Mouse (Mus musculus) mouse embryonic stem cell (cell line): ENCODE measurements around the gene Lipc.

Experiments
- in situ Hi-C, 2 experiments: fragments of 300-500 bp; cut with MboI; formaldehyde crosslinking; loops; 1 replicate in 1 of 2; 3 replicates in 1 of 2; pipeline ENCODE4 v1.14.3; 2019 to 2020; ENCODE audit warnings: low sequenced_read_pairs in 2 of 2, low pct_unique_long_range_greater_than_20kb in 1 of 2, mixed read lengths in 1 of 2; ENCODE audit not compliant: unreplicated experiment in 1 of 2

Gene Lipc

GRCm38 (mm10) chr9:70959866-70960265 is 7.8 kb upstream of the Lipc start:
- in situ Hi-C loops = no loop called here

GRCm38 (mm10) chr9:70959447-70959846 is 7.4 kb upstream of the Lipc start:
- in situ Hi-C loops = no loop called here

GRCm38 (mm10) chr9:70958381-70958780 is 6.4 kb upstream of the Lipc start:
- in situ Hi-C loops = no loop called here

- in situ Hi-C loops = no loop called here
These were observed 5.7 kb upstream of the Lipc start for GRCm38 (mm10) chr9:70957717-70958116.

- in situ Hi-C loops = no loop called here
These were observed 2.2 kb upstream of the Lipc start for GRCm38 (mm10) chr9:70954226-70954625.

- in situ Hi-C loops = no loop called here
These were observed 2.7 kb downstream of the Lipc start for GRCm38 (mm10) chr9:70949336-70949735.

- in situ Hi-C loops = no loop called here
These were observed 4.7 kb downstream of the Lipc start for GRCm38 (mm10) chr9:70947312-70947711.

GRCm38 (mm10) chr9:70942686-70943333 is 9.2 kb downstream of the Lipc start:
- in situ Hi-C loops = no loop called here

GRCm38 (mm10) chr9:70939752-70940501 is 12.1 kb downstream of the Lipc start:
- in situ Hi-C loops = no loop called here

GRCm38 (mm10) chr9:70938850-70939249 is 13.2 kb downstream of the Lipc start:
- in situ Hi-C loops = no loop called here

- in situ Hi-C loops = no loop called here
These were observed 13.9 kb downstream of the Lipc start for GRCm38 (mm10) chr9:70938134-70938533.

- in situ Hi-C loops = no loop called here
These were observed 17.3 kb downstream of the Lipc start for GRCm38 (mm10) chr9:70934587-70935295.

- in situ Hi-C loops = no loop called here
These were observed 21.4 kb downstream of the Lipc start for GRCm38 (mm10) chr9:70930641-70931020.

GRCm38 (mm10) chr9:70929840-70930640 is 22.0 kb downstream of the Lipc start:
- in situ Hi-C loops = loop anchor here (10.0 kb wide), 1 partner anchor 255 kb away; the partner anchor contains the start of gene Adam10 (in 2 of the 2)

- in situ Hi-C loops = loop anchor here (10.0 kb wide), 1 partner anchor 254 kb away; the partner anchor contains the start of gene Adam10 (in 2 of the 2)
These were observed 23.6 kb downstream of the Lipc start for GRCm38 (mm10) chr9:70928472-70928871.

GRCm38 (mm10) chr9:70927701-70928100 is 24.3 kb downstream of the Lipc start:
- in situ Hi-C loops = loop anchor here (10.0 kb wide), 1 partner anchor 253 kb away; the partner anchor contains the start of gene Adam10 (in 2 of the 2)

GRCm38 (mm10) chr9:70926820-70927588 is 25.0 kb downstream of the Lipc start:
- in situ Hi-C loops = loop anchor here (10.0 kb wide), 1 partner anchor 252 kb away; the partner anchor contains the start of gene Adam10 (in 2 of the 2)

GRCm38 (mm10) chr9:70925225-70925624 is 26.8 kb downstream of the Lipc start:
- in situ Hi-C loops = loop anchor here (10.0 kb wide), 1 partner anchor 250 kb away; the partner anchor contains the start of gene Adam10 (in 2 of the 2)
